Mouse (Mus musculus) A20 (cell line): ENCODE results near the gene Adgra3.

Experiments used
- DNase-seq: peaks from one replicate; pipeline ENCODE4 v3.0.0-alpha.2; 2011; ENCODE audit warnings: low read depth, low spot score

Adgra3 gene

GRCm38 (mm10) chr5:50031763-50032272 is 27.0 kb downstream of the Adgra3 start:
- no peak for DNase-seq

- no peak for DNase-seq
These were observed 27.5 kb downstream of the Adgra3 start for GRCm38 (mm10) chr5:50031288-50031687.

- DNase-seq: no peak
These were observed 29.1 kb downstream of the Adgra3 start for GRCm38 (mm10) chr5:50029662-50030061.

- DNase-seq: no peak
These were observed 31.2 kb downstream of the Adgra3 start for GRCm38 (mm10) chr5:50027561-50027960.

- no peak for DNase-seq
These were observed 31.8 kb downstream of the Adgra3 start for GRCm38 (mm10) chr5:50027001-50027400.

- DNase-seq: no peak
These were observed 32.7 kb downstream of the Adgra3 start for GRCm38 (mm10) chr5:50026148-50026547.

- no peak for DNase-seq
These were observed 34.7 kb downstream of the Adgra3 start for GRCm38 (mm10) chr5:50024097-50024496.

- DNase-seq: no peak
These were observed 42.7 kb downstream of the Adgra3 start for GRCm38 (mm10) chr5:50015987-50016587.

GRCm38 (mm10) chr5:50015147-50015697 is 43.6 kb downstream of the Adgra3 start:
- DNase-seq: no peak

- DNase-seq: no peak
These were observed 44.1 kb downstream of the Adgra3 start for GRCm38 (mm10) chr5:50014658-50015057.

GRCm38 (mm10) chr5:50013965-50014364 is 44.8 kb downstream of the Adgra3 start:
- DNase-seq: no peak

GRCm38 (mm10) chr5:50008841-50009240 is 50.0 kb downstream of the Adgra3 start:
- no peak for DNase-seq

GRCm38 (mm10) chr5:50006915-50007658 is 51.7 kb downstream of the Adgra3 start:
- no peak for DNase-seq

GRCm38 (mm10) chr5:50002269-50002668 is 56.5 kb downstream of the Adgra3 start:
- no peak for DNase-seq

- no peak for DNase-seq
These were observed 59.0 kb downstream of the Adgra3 start for GRCm38 (mm10) chr5:49999764-50000163.

- no peak for DNase-seq
These were observed 61.8 kb downstream of the Adgra3 start for GRCm38 (mm10) chr5:49997019-49997418.

GRCm38 (mm10) chr5:49996457-49996856 is 62.3 kb downstream of the Adgra3 start:
- DNase-seq: no peak

- DNase-seq: no peak
These were observed 68.0 kb downstream of the Adgra3 start for GRCm38 (mm10) chr5:49990737-49991323.

- no peak for DNase-seq
These were observed 70.6 kb downstream of the Adgra3 start for GRCm38 (mm10) chr5:49988015-49988798.

GRCm38 (mm10) chr5:49980727-49981126 is 78.1 kb downstream of the Adgra3 start:
- no peak for DNase-seq

GRCm38 (mm10) chr5:49979246-49979645 is 79.6 kb downstream of the Adgra3 start:
- DNase-seq: no peak

GRCm38 (mm10) chr5:49975971-49976370 is 82.8 kb downstream of the Adgra3 start:
- no peak for DNase-seq
